Mouse (Mus musculus): Measurements from ENCODE around the gene Asphd1. TPM values are rescaled to one million over a fixed set of nuclear protein-coding genes. Genes with fewer than 3 reads are reported as not detected.
"Not testable (repeated sequence)": the region's sequence is repeated elsewhere in the genome, so short reads cannot be mapped to it uniquely, and the experiment has no call there.

Gene Asphd1
- total RNA-seq, 2 experiments from 2014 or later: not detected

GRCm38 (mm10) chr7:126952646-126953045 is 3.3 kb upstream of the Asphd1 start:
- no peak for ATAC-seq (replicated peaks; ENCODE audit: low FRiP score, poor library complexity, severe bottlenecking)

- ATAC-seq (replicated peaks; ENCODE audit: low FRiP score, poor library complexity, severe bottlenecking): no peak
Measured at GRCm38 (mm10) chr7:126951741-126952140, 2.4 kb upstream of the Asphd1 start.

GRCm38 (mm10) chr7:126950647-126951615 is 1.5 kb upstream of the Asphd1 start:
- ATAC-seq (replicated peaks; ENCODE audit: low FRiP score, poor library complexity, severe bottlenecking): no peak

GRCm38 (mm10) chr7:126949793-126950646 is 638 bp upstream of the Asphd1 start, which contains the start of gene Sez6l2:
Sez6l2 (plus strand) TSS chr7:126950563.
- ATAC-seq (replicated peaks; ENCODE audit: low FRiP score, poor library complexity, severe bottlenecking): peak; percentile 79

GRCm38 (mm10) chr7:126948626-126949025 is 756 bp downstream of the Asphd1 start:
- no peak for ATAC-seq (replicated peaks; ENCODE audit: low FRiP score, poor library complexity, severe bottlenecking)

GRCm38 (mm10) chr7:126946530-126946929 is 2.9 kb downstream of the Asphd1 start:
- 0 out of 2 replicates have a peak, but pooled peaks have one; percentile 16 for ATAC-seq (replicated peaks; ENCODE audit: low FRiP score, poor library complexity, severe bottlenecking)

GRCm38 (mm10) chr7:126941801-126942200 is 7.6 kb downstream of the Asphd1 start:
- no peak for ATAC-seq (replicated peaks; ENCODE audit: low FRiP score, poor library complexity, severe bottlenecking)

GRCm38 (mm10) chr7:126941171-126941570 is 8.2 kb downstream of the Asphd1 start:
- ATAC-seq (replicated peaks; ENCODE audit: low FRiP score, poor library complexity, severe bottlenecking): no peak

- no peak for ATAC-seq (replicated peaks; ENCODE audit: low FRiP score, poor library complexity, severe bottlenecking)
Measured at GRCm38 (mm10) chr7:126932652-126933051, 16.7 kb downstream of the Asphd1 start.

GRCm38 (mm10) chr7:126929046-126929445 is 20.3 kb downstream of the Asphd1 start:
- ATAC-seq (replicated peaks; ENCODE audit: low FRiP score, poor library complexity, severe bottlenecking): peak; percentile 39

- peak; percentile 94 for ATAC-seq (replicated peaks; ENCODE audit: low FRiP score, poor library complexity, severe bottlenecking)
Measured at GRCm38 (mm10) chr7:126928384-126929037, 20.9 kb downstream of the Asphd1 start, which contains the start of gene Kctd13. Kctd13 (plus strand) TSS chr7:126928879.

- ATAC-seq (replicated peaks; ENCODE audit: low FRiP score, poor library complexity, severe bottlenecking): no peak
Measured at GRCm38 (mm10) chr7:126926299-126926698, 23.1 kb downstream of the Asphd1 start.

- no peak for ATAC-seq (replicated peaks; ENCODE audit: low FRiP score, poor library complexity, severe bottlenecking)
Measured at GRCm38 (mm10) chr7:126923999-126924398, 25.4 kb downstream of the Asphd1 start.

- ATAC-seq (replicated peaks; ENCODE audit: low FRiP score, poor library complexity, severe bottlenecking): no peak
Measured at GRCm38 (mm10) chr7:126922624-126923060, 26.7 kb downstream of the Asphd1 start, which contains the start of gene Tmem219. Tmem219 (minus strand) TSS chr7:126922917.

- no peak for ATAC-seq (replicated peaks; ENCODE audit: low FRiP score, poor library complexity, severe bottlenecking)
Measured at GRCm38 (mm10) chr7:126921563-126921962, 27.8 kb downstream of the Asphd1 start.

- no peak for ATAC-seq (replicated peaks; ENCODE audit: low FRiP score, poor library complexity, severe bottlenecking)
Measured at GRCm38 (mm10) chr7:126919973-126920372, 29.4 kb downstream of the Asphd1 start.

GRCm38 (mm10) chr7:126918356-126918755 is 31.0 kb downstream of the Asphd1 start:
- ATAC-seq (replicated peaks; ENCODE audit: low FRiP score, poor library complexity, severe bottlenecking): not testable (repeated sequence)

- no peak for ATAC-seq (replicated peaks; ENCODE audit: low FRiP score, poor library complexity, severe bottlenecking)
Measured at GRCm38 (mm10) chr7:126914844-126915243, 34.5 kb downstream of the Asphd1 start.

- ATAC-seq (replicated peaks; ENCODE audit: low FRiP score, poor library complexity, severe bottlenecking): peak; percentile 74; the same call in 1 of the 2 replicates
Measured at GRCm38 (mm10) chr7:126905590-126905989, 43.8 kb downstream of the Asphd1 start.

All from erythroid progenitor cell, adult 5-6 weeks (primary cell).